Mouse (Mus musculus) limb, embryonic 13.5 days (tissue): ENCODE data around the gene Cpm. TPM values are rescaled to one million over a fixed set of nuclear protein-coding genes. Genes with fewer than 3 reads are reported as not detected.

Experiments used
- ATAC-seq: fragments of 200-750 bp; cut with Nextera tagmentation; 2 replicates; pipeline ENCODE4 v1.8.0; 2017; ENCODE audit warnings: low read depth, moderate number of reproducible peaks, moderate TSS enrichment; ENCODE audit not compliant: low FRiP score
- H3K27ac ChIP-seq: fragments of 300-500 bp; sonication (generic); 2 replicates; pipeline ENCODE4 v1.5.1; 2015; ENCODE audit warnings: inconsistent platforms, mild to moderate bottlenecking, moderate library complexity
- H3K27me3 ChIP-seq: fragments of 300-500 bp; sonication (generic); 2 replicates; pipeline ENCODE4 v1.6.1; 2015; ENCODE audit warnings: mild to moderate bottlenecking, inconsistent platforms
- H3K36me3 ChIP-seq: fragments of 300-500 bp; sonication (generic); 2 replicates; pipeline ENCODE4 v1.6.1; 2015; ENCODE audit warnings: inconsistent platforms, mild to moderate bottlenecking, moderate library complexity
- H3K4me1 ChIP-seq: fragments of 300-500 bp; sonication (generic); 2 replicates; pipeline ENCODE4 v1.6.1; 2015; ENCODE audit warnings: inconsistent platforms
- H3K4me2 ChIP-seq: fragments of 300-500 bp; sonication (generic); replicated peaks from 2 replicates; pipeline ENCODE4 v1.6.1; 2015; ENCODE audit warnings: inconsistent platforms, mild to moderate bottlenecking, moderate library complexity
- H3K4me3 ChIP-seq: fragments of 300-500 bp; sonication (generic); 2 replicates; pipeline ENCODE4 v1.5.1; 2015; ENCODE audit warnings: moderate library complexity, mild to moderate bottlenecking, inconsistent platforms
- H3K9ac ChIP-seq: fragments of 300-500 bp; sonication (generic); 2 replicates; pipeline ENCODE4 v1.6.1; 2015; ENCODE audit warnings: mild to moderate bottlenecking, inconsistent platforms
- H3K9me3 ChIP-seq: fragments of 300-500 bp; sonication (generic); 2 replicates; pipeline ENCODE4 v1.6.1; 2016; ENCODE audit warnings: inconsistent platforms
- WGBS: fragments of 180-500 bp; shearing (Covaris S2); methylation state at CpG from one replicate; pipeline ENCODE4 v1.1.7; 2015; 5-methylcytosine and 5-hydroxymethylcytosine counted together
- polyA plus RNA-seq: library from polyadenylated mRNA; unstranded; fragments of >200 nt; fragmentation: Nextera tagmentation; extraction: Ambion mirVana; gene quantifications from 2 replicates; pipeline ENCODE4 v1.2.1, GENCODE M21; 2015

Gene Cpm
- polyA plus RNA-seq, 1 experiment from 2014 or later: 42.8 TPM

DNA sequence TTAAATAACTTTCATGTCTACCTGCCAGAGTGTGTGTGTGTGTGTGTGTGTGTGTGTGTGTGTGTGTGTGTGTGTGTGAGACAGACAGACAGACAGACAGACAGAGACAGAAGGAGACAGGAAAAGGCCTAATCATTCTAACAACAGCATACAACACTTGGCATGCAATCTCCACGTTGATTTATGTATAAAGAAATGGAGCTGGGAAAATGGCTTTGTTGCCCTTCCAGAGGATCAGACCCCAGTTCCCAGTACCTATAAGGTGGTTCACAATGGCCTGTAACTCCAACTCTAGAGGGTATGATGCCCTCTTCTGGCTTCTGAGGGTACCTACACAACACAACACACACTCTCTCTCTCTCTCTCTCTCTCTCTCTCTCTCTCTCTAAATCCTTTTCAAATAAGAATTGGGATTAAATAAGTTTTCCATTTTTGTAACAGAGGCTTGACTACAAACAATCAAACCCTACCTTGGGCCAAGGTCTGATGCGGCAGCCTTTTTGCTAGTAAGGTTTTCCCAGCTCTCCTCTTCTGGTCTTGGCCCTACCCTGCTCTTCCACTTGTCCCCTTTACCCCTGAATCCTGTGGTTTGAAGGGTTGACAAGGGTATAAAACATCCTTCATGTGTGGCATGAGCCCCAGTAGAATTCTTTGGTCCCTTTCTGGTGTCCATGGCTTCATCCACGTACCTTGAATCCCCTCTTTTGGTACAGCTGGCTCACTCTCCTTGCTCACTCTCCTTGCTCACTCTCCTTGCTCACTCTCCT is 6.7 kb downstream of the Cpm start:
- Histone ChIP-seq H3K9ac (no peak overlapping the region), H3K4me1 (peaks cover 5% of the 10 kb centered on the region; the same call in 1 of the 2 replicates), H3K27me3 (no peaks in the 10 kb centered on the region), H3K36me3 (no peaks in the 10 kb centered on the region; the same call in 1 of the 2 replicates), H3K9me3 (no peaks in the 10 kb centered on the region), H3K4me2 (no peak overlapping the region), H3K4me3 (no peak overlapping the region), H3K27ac (no peak overlapping the region)
- no peak for ATAC-seq
- 91% methylated on average over 3 of the region's 3 CpGs for WGBS

- no peaks in the 10 kb centered on the region; the same call in 1 of the 2 replicates for H3K36me3 ChIP-seq
Measured at GRCm38 (mm10) chr10:117637062-117637744, 7.9 kb downstream of the Cpm start.

GRCm38 (mm10) chr10:117637745-117638577 is 8.7 kb downstream of the Cpm start:
- Histone ChIP-seq H3K9me3 (no peaks in the 10 kb centered on the region), H3K27me3 (no peaks in the 10 kb centered on the region), H3K9ac (no peak overlapping the region), H3K4me1 (peaks cover 9% of the 10 kb centered on the region), H3K4me2 (no peak overlapping the region), H3K4me3 (no peak overlapping the region), H3K36me3 (no peaks in the 10 kb centered on the region; the same call in 1 of the 2 replicates), H3K27ac (no peak overlapping the region)
- no peak for ATAC-seq
- 76% methylated on average over 9 of the region's 9 CpGs for WGBS

More at GRCm38 (mm10) chr10:117637062-117637744, 7.9 kb downstream of the Cpm start:
- Histone ChIP-seq H3K27me3 (no peaks in the 10 kb centered on the region), H3K4me2 (no peak overlapping the region), H3K4me1 (peaks cover 9% of the 10 kb centered on the region), H3K9me3 (no peaks in the 10 kb centered on the region), H3K9ac (no peak overlapping the region), H3K4me3 (no peak overlapping the region), H3K27ac (no peak overlapping the region)
- whole genome bisulfite sequencing: 71% methylated on average over 9 of the region's 9 CpGs
- ATAC-seq: no peak

DNA sequence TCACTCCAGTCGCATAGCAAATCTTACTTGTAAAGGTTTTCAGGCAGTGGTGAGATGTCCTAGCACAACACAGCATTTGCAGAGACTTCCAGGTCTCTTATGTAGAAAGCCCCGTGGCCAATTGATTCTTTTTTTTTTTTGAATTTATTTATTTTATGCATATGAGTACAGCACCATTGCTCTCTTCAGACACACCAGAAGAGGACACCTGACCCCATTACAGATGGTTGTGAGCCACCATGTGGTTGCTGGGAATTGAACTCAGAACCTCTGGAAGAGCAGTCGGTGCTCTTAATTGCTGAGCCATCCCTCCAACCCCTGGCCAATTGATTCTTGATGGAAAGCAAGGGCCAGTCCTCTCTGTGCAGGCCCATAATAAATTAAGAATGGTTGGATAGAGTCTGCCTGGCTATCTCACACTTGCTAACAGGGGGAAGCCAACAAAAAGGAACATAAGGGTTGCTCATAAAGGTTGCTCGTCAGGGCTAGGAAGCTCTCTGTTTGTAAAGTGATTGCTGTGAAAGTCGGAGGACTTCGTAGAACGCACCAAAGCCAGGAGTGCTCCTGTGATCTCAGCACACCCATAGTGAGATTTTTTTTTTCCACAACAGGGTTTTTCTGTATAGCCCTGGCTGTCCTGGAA is 9.4 kb downstream of the Cpm start:
- no peaks in the 10 kb centered on the region for H3K36me3 ChIP-seq
- H3K4me3 ChIP-seq: no peak overlapping the region
- no peaks in the 10 kb centered on the region for H3K27me3 ChIP-seq
- H3K9ac ChIP-seq: no peak overlapping the region
- no peaks in the 10 kb centered on the region for H3K9me3 ChIP-seq
- H3K4me2 ChIP-seq: no peak overlapping the region
- H3K27ac ChIP-seq: no peak overlapping the region
- peaks cover 16% of the 10 kb centered on the region for H3K4me1 ChIP-seq
- 83% methylated on average over 7 of the region's 7 CpGs for WGBS
- ATAC-seq: no peak

DNA sequence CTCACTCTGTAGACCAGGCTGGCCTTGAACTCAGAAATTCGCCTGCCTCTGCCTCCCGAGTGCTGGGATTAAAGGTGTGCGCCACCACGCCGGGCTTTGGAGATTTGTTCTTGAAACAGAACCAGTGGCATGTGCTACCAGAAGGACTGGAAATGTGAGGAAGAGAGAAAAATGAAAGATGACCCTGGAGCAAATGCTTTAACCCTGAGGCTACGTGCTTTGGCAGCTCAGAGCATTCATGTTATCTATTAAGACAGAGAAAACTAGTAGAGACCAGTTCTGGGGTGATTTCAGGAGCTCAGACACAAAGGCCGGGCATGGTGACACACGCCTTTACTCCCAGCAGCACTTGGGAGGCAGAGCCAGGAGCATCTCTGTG is 9.9 kb downstream of the Cpm start:
- WGBS: 93% methylated on average over 8 of the region's 8 CpGs

DNA sequence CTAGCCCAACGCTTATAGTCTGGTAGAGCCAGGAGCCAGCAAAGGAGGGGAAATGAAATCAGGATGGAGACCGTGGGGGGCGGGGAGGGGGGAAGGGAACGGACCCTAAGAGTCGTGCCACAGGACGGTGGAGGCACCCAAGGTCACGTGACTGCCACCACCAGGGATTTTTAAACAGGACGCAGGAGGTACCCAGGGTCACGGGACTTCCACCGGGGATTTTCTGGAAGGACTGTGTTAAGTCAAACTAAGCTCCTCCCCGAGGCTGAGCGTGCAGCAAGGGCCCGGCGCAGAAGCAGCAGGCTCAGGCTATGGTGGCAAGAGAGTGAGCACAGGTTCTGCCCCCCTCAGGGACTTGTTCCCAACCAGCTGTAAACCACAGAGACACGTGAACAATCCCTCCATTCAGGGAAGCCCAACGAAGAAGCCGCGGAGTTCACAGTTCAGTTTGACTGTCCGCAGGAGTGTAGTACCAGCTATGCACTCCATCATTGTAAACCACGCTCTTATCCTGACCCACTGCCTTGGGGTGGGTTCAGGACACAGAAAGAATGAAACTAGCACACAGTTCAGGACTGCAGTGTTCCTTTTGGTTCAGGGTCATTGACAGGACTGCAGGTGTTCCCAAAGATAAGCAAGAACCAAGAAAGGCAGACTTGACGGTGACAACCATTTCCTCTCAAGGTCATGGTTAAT is 10.7 kb downstream of the Cpm start:
- Histone ChIP-seq H3K4me3 (no peak overlapping the region), H3K9me3 (no peaks in the 10 kb centered on the region), H3K4me2 (no peak overlapping the region; the same call in 1 of the 2 replicates), H3K36me3 (no peaks in the 10 kb centered on the region), H3K9ac (no peak overlapping the region), H3K27me3 (no peaks in the 10 kb centered on the region), H3K4me1 (peaks cover 30% of the 10 kb centered on the region), H3K27ac (no peak overlapping the region)
- ATAC-seq: no peak
- 58% methylated on average over 21 of the region's 21 CpGs for WGBS

More for the DNA sequence above, 9.9 kb downstream of the Cpm start:
- Histone ChIP-seq H3K27ac (no peak overlapping the region), H3K9me3 (no peaks in the 10 kb centered on the region), H3K4me3 (no peak overlapping the region), H3K9ac (no peak overlapping the region), H3K36me3 (no peaks in the 10 kb centered on the region), H3K27me3 (no peaks in the 10 kb centered on the region), H3K4me1 (peaks cover 21% of the 10 kb centered on the region), H3K4me2 (no peak overlapping the region)
- no peak for ATAC-seq

GRCm38 (mm10) chr10:117640595-117641078 is 11.3 kb downstream of the Cpm start:
- no peak overlapping the region for H3K4me2 ChIP-seq
- ATAC-seq: no peak
- H3K9ac ChIP-seq: no peak overlapping the region
- no peak overlapping the region for H3K27ac ChIP-seq
- WGBS: 79% methylated on average over 7 of the region's 7 CpGs
- no peak overlapping the region for H3K4me3 ChIP-seq
- peaks cover 30% of the 10 kb centered on the region for H3K4me1 ChIP-seq
- H3K36me3 ChIP-seq: no peaks in the 10 kb centered on the region
- H3K9me3 ChIP-seq: no peaks in the 10 kb centered on the region
- H3K27me3 ChIP-seq: no peaks in the 10 kb centered on the region

- no peaks in the 10 kb centered on the region for H3K27me3 ChIP-seq
- no peaks in the 10 kb centered on the region for H3K36me3 ChIP-seq
- no peak overlapping the region for H3K4me3 ChIP-seq
- no peak for ATAC-seq
- H3K4me1 ChIP-seq: peaks cover 33% of the 10 kb centered on the region
- H3K4me2 ChIP-seq: no peak overlapping the region; the same call in 1 of the 2 replicates
- no peak overlapping the region for H3K9ac ChIP-seq
- WGBS: 61% methylated on average over 20 of the region's 20 CpGs
- H3K27ac ChIP-seq: no peak overlapping the region
- H3K9me3 ChIP-seq: no peaks in the 10 kb centered on the region
Measured at GRCm38 (mm10) chr10:117641400-117642200, 12.3 kb downstream of the Cpm start.

DNA sequence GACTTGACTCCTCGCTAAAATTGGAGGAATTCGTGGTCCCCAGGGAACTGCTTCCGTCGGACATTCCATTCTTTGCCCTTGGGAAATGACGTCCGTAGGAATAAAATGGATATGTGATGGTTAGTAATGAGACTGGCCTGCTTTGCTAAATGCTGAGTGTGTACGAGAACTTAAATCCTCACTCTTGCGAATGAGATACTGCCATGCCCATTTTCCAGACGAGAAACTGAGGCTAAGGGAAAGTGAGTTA is 12.8 kb downstream of the Cpm start:
- H3K4me3 ChIP-seq: no peak overlapping the region
- no peak overlapping the region for H3K27ac ChIP-seq
- no peaks in the 10 kb centered on the region for H3K36me3 ChIP-seq
- no peak overlapping the region for H3K9ac ChIP-seq
- no peaks in the 10 kb centered on the region for H3K27me3 ChIP-seq
- peaks cover 33% of the 10 kb centered on the region for H3K4me1 ChIP-seq
- no peak overlapping the region for H3K4me2 ChIP-seq
- no peaks in the 10 kb centered on the region for H3K9me3 ChIP-seq
- WGBS: 78% methylated on average over 9 of the region's 9 CpGs
- no peak for ATAC-seq

GRCm38 (mm10) chr10:117642491-117643262 is 13.4 kb downstream of the Cpm start:
- peaks cover 33% of the 10 kb centered on the region for H3K4me1 ChIP-seq
- no peak overlapping the region for H3K27ac ChIP-seq
- no peaks in the 10 kb centered on the region for H3K27me3 ChIP-seq
- ATAC-seq: no peak
- H3K9ac ChIP-seq: no peak overlapping the region
- H3K36me3 ChIP-seq: no peaks in the 10 kb centered on the region
- H3K4me3 ChIP-seq: no peak overlapping the region
- no peaks in the 10 kb centered on the region for H3K9me3 ChIP-seq
- H3K4me2 ChIP-seq: no peak overlapping the region
- WGBS: 92% methylated on average over 15 of the region's 15 CpGs
